Mouse (Mus musculus) kidney, postnatal 25 days (tissue): ENCODE data around the gene Ankrd11.

Experiments
- DNase-seq, 2 experiments: peaks; one replicate each; pipeline ENCODE4 v3.0.0; 2021; ENCODE audit warnings: mixed read lengths in 2 of 2

Ankrd11 gene

DNA sequence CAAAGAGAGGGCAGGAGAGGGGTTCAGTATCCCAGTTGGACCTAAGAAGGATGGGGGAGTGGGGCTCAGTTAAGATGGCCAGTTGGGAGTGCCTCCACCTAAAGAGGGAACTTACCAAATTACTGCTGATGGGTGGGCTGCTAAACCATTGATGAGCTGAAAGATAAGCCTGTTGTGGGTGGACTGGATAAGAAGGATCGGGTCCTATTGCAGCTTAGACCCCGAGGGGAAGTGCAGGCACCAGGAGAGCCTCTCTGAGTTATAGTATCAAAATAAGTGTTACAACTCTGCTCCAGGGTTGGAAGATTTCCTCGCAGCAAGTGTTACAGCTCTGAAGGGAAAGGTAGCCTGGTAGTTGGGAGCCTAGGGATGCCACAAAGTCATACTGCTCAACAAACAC lies 197.9 kb downstream of the Ankrd11 start:
- no peak for DNase-seq

- DNase-seq = no peak
Observed at GRCm38 (mm10) chr8:122836696-122837095, 205.4 kb downstream of the Ankrd11 start.

DNA sequence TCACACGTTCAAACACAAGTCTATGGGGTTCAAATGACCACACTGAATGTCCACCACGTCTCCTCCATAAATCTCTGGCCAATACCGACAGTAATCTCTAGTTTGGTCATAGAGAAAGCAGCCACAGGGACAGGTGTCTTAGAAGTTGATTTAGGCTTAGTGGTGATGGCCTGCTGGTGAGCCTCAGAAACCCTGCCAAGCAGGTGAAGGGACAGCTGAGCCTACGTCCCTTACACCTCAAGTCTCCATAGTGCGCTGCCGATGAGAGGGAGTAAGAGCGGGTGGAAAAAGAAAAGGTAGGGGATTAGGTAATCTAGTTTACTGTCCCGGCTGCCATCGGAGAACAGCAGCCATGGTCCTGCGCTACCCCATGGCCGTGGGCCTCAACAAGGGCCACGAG lies 205.9 kb downstream of the Ankrd11 start:
- DNase-seq = no peak

DNA sequence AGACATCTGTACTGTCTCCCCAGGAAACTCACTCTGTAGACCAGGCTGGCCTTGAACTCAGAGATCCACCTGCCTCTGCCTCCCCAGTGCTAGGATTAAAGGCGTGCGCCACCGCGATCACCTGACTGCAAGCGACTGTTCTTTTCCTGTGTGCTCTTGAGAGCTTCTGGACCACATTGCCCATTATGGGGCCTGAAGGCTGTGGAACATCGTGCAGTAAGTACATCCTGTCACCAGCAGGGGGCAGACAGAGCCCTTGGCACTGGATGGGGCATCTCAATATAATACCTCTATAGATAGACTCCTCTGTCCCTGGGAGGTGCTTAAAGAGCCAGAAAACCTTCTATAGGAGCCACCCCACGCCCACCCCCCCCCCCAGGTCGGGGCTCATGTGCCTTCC lies 207.1 kb downstream of the Ankrd11 start:
- DNase-seq = peak; percentile 74 to 83

DNA sequence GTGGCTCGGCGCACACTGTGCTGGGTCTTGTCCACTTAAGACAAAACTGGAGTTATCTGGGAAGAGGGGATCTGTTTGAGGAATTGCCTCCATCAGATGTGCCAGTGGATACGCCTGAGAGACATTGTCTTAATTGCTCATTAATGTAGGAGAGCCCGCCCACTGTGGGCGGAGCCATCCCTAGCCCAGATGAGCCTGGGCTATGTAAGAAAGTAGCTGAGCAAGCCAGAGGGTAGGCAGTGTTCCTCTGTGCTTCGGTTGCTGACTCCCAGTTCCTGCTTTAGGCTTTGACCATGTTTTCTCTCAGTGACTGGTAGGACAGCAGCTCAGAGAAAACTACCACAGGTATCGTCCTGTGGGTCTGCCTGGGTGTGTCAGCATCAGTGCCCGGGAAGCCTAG lies 207.7 kb downstream of the Ankrd11 start:
- peak in 1 of 2 experiments; percentile 18 for DNase-seq
